Mouse (Mus musculus) CH12.LX (cell line): ENCODE results near the gene Gm17087. TPM values are rescaled to one million over a fixed set of nuclear protein-coding genes. Genes with fewer than 3 reads are reported as not detected.
A peak's percentile ranks its signal among the peaks of the same experiment; 100 is the strongest.

Experiments
- DNase-seq: peaks from one replicate; pipeline ENCODE4 v3.0.0-alpha.2; 2013; ENCODE audit errors: extremely low read depth
- H3K27ac ChIP-seq: 2 replicates; pipeline ENCODE4 v1.5.1; 2012; ENCODE audit warnings: low read depth, mild to moderate bottlenecking, control low read depth, moderate library complexity; ENCODE audit not compliant: insufficient read depth
- H3K27me3 ChIP-seq: replicated peaks from 2 replicates; pipeline ENCODE3; 2012; ENCODE audit warnings: inconsistent platforms
- H3K36me3 ChIP-seq, 2 experiments: replicated peaks in 1 of 2; 2 replicates each; pipeline versions ENCODE3 to v1.6.1; 2012; ENCODE audit warnings: inconsistent platforms in 1 of 2, low read length in 1 of 2, mild to moderate bottlenecking in 1 of 2, mixed read lengths in 1 of 2, moderate library complexity in 1 of 2; ENCODE audit not compliant: control insufficient read depth in 1 of 2, insufficient read depth in 1 of 2
- H3K4me1 ChIP-seq, 2 experiments: 2 replicates each; pipeline ENCODE4 v1.6.1; 2012; ENCODE audit warnings: inconsistent platforms in 1 of 2, moderate library complexity in 1 of 2; ENCODE audit not compliant: insufficient read depth in 2 of 2, control insufficient read depth in 1 of 2
- H3K4me2 ChIP-seq: 2 replicates; pipeline ENCODE4 v1.6.1; 2012; ENCODE audit warnings: low read depth, mild to moderate bottlenecking, control low read depth; ENCODE audit not compliant: poor library complexity, insufficient read depth, severe bottlenecking
- H3K4me3 ChIP-seq, 3 experiments: fragments of 150-350 bp in 1 of 3; sonication (generic) in 1 of 3; replicated peaks in 1 of 3; 2 replicates each; pipeline versions ENCODE3 to v1.5.1; 2011 to 2012; ENCODE audit warnings: low read depth in 2 of 3, low read length in 2 of 3, mild to moderate bottlenecking in 2 of 3, moderate library complexity in 2 of 3, control low read depth in 1 of 3, improper control_type of control experiment in 1 of 3, inconsistent platforms in 1 of 3, mixed read lengths in 1 of 3; ENCODE audit not compliant: poor library complexity in 1 of 3
- H3K79me2 ChIP-seq: replicated peaks from 2 replicates; pipeline ENCODE4 v1.6.1; 2012; ENCODE audit warnings: mild to moderate bottlenecking, moderate library complexity; ENCODE audit not compliant: control insufficient read depth, poor library complexity, insufficient read depth, severe bottlenecking; ENCODE audit errors: extremely low read depth
- H3K9ac ChIP-seq: 2 replicates; pipeline ENCODE4 v1.6.1; 2012; ENCODE audit warnings: low read depth, mild to moderate bottlenecking, control low read depth, moderate library complexity; ENCODE audit not compliant: insufficient read depth
- H3K9me3 ChIP-seq: replicated peaks from 2 replicates; pipeline ENCODE3; 2012; ENCODE audit warnings: low read length, inconsistent platforms, mixed read lengths
- BHLHE40 ChIP-seq: IDR thresholded peaks from 2 replicates; pipeline ENCODE4 v1.6.1; 2011; ENCODE audit warnings: mild to moderate bottlenecking, low read depth, low read length, improper control_type of control experiment
- CHD1 ChIP-seq: IDR thresholded peaks from 2 replicates; pipeline ENCODE4 v1.6.1; 2012; ENCODE audit warnings: low read depth, low read length, improper control_type of control experiment, inconsistent platforms
- CHD2 ChIP-seq: IDR thresholded peaks from 2 replicates; pipeline ENCODE4 v1.6.1; 2011; ENCODE audit warnings: low read length, improper control_type of control experiment
- CTCF ChIP-seq, 2 experiments: IDR thresholded peaks in 1 of 2; conservative IDR thresholded peaks in 1 of 2; 2 replicates each; pipeline ENCODE4 v1.5.1; 2011 to 2012; ENCODE audit warnings: low read depth in 2 of 2, low read length in 2 of 2, improper control_type of control experiment in 1 of 2, inconsistent platforms in 1 of 2, mild to moderate bottlenecking in 1 of 2, moderate library complexity in 1 of 2
- ETS1 ChIP-seq: conservative IDR thresholded peaks from 2 replicates; pipeline ENCODE4 v1.6.1; 2012; ENCODE audit warnings: low read depth, mild to moderate bottlenecking, inconsistent platforms, low read length, improper control_type of control experiment, moderate library complexity
- GABPA ChIP-seq: IDR thresholded peaks from 2 replicates; pipeline ENCODE4 v1.6.1; 2012; ENCODE audit warnings: low read depth, low read length, improper control_type of control experiment, inconsistent platforms; ENCODE audit not compliant: insufficient replicate concordance
- JUN ChIP-seq: IDR thresholded peaks from 2 replicates; pipeline ENCODE4 v1.6.1; 2011; ENCODE audit warnings: low read depth, mild to moderate bottlenecking, low read length, improper control_type of control experiment, moderate library complexity; ENCODE audit not compliant: insufficient read depth
- JUND ChIP-seq: conservative IDR thresholded peaks from 2 replicates; pipeline ENCODE4 v1.6.1; 2011; ENCODE audit warnings: low read depth, low read length, improper control_type of control experiment
- KAT2A ChIP-seq: IDR thresholded peaks from 2 replicates; pipeline ENCODE4 v1.6.1; 2012; ENCODE audit warnings: low read length, improper control_type of control experiment, inconsistent platforms; ENCODE audit not compliant: insufficient replicate concordance
- MAFK ChIP-seq: IDR thresholded peaks from 2 replicates; pipeline ENCODE4 v1.6.1; 2011; ENCODE audit warnings: low read length, improper control_type of control experiment; ENCODE audit not compliant: insufficient replicate concordance
- MYC ChIP-seq: IDR thresholded peaks from 2 replicates; pipeline ENCODE4 v1.6.1; 2011; ENCODE audit warnings: low read depth, mild to moderate bottlenecking, improper control_type of control experiment, low read length
- NRF1 ChIP-seq: IDR thresholded peaks from 2 replicates; pipeline ENCODE4 v1.6.1; 2014; ENCODE audit warnings: low read depth, mild to moderate bottlenecking, inconsistent platforms, low read length, improper control_type of control experiment, moderate library complexity
- PAX5 ChIP-seq: IDR thresholded peaks from 2 replicates; pipeline ENCODE4 v1.6.1; 2012; ENCODE audit warnings: low read length, inconsistent platforms, mixed read lengths
- POLR2AphosphoS2 ChIP-seq: IDR thresholded peaks from 2 replicates; pipeline ENCODE4 v1.6.1; 2011; ENCODE audit warnings: low read depth, low read length, improper control_type of control experiment
- TBP ChIP-seq: conservative IDR thresholded peaks from 2 replicates; pipeline ENCODE4 v1.6.1; 2011; ENCODE audit warnings: low read depth, low read length, improper control_type of control experiment
- UBTF ChIP-seq: IDR thresholded peaks from 2 replicates; pipeline ENCODE4 v1.6.1; 2012; ENCODE audit warnings: low read depth, mild to moderate bottlenecking, inconsistent platforms, low read length, improper control_type of control experiment, moderate library complexity
- USF2 ChIP-seq: conservative IDR thresholded peaks from 2 replicates; pipeline ENCODE4 v1.6.1; 2011; ENCODE audit warnings: low read depth, low read length, improper control_type of control experiment
- ZC3H11A ChIP-seq: IDR thresholded peaks from 2 replicates; pipeline ENCODE4 v1.6.1; 2012; ENCODE audit warnings: low read depth, mild to moderate bottlenecking, inconsistent platforms, low read length, improper control_type of control experiment
- ZKSCAN1 ChIP-seq: IDR thresholded peaks from 2 replicates; pipeline ENCODE4 v1.6.1; 2012; ENCODE audit warnings: low read depth, inconsistent platforms, low read length, improper control_type of control experiment, borderline replicate concordance
- ZMIZ1 ChIP-seq: IDR thresholded peaks from 2 replicates; pipeline ENCODE4 v1.6.1; 2012; ENCODE audit warnings: low read depth, mild to moderate bottlenecking, inconsistent platforms, low read length, improper control_type of control experiment
- ZNF384 ChIP-seq: IDR thresholded peaks from 2 replicates; pipeline ENCODE4 v1.6.1; 2012; ENCODE audit warnings: low read depth, low read length, improper control_type of control experiment, inconsistent platforms
- dilution Hi-C: fragments of 300-500 bp; cut with MboI; formaldehyde crosslinking; loops from 2 replicates; pipeline ENCODE4 v1.14.3; 2020; ENCODE audit warnings: low sequenced_read_pairs; ENCODE audit not compliant: extremely low pct_unique_long_range_greater_than_20kb, extremely low pct_ligation_motif_present
- in situ Hi-C: fragments of 300-500 bp; cut with MboI; formaldehyde crosslinking; loops from 3 replicates; pipeline ENCODE4 v1.14.3; 2019; ENCODE audit warnings: low sequenced_read_pairs, low pct_ligation_motif_present, low pct_unique_long_range_greater_than_20kb, mixed read lengths
- polyA plus RNA-seq: library from polyadenylated mRNA; unstranded; fragments of >175 nt; gene quantifications from 2 replicates; pipeline ENCODE4 v1.2.1, GENCODE M21; 2012; ENCODE audit warnings: low read depth; ENCODE audit not compliant: insufficient read length
- total RNA-seq, 2 experiments: library from RNA; depleted of rRNA; stranded (reverse); fragments of 300-350 nt in 1 of 2; fragments of >200 nt in 1 of 2; gene quantifications; 2 replicates each; pipeline ENCODE4 v1.2.3; 2012 to 2014

Gene Gm17087
- total and polyA plus RNA-seq, 3 experiments, result 1.2 TPM; not detected in 2

- no peak overlapping the region for H3K4me2 ChIP-seq
- TF ChIP-seq ZMIZ1 (no peak), BHLHE40 (no peak), ETS1 (no peak), MAFK (no peak), CHD2 (no peak)
- H3K4me1 ChIP-seq, result peaks cover 5 to 8% of the 10 kb centered on the region in 2 experiments
- peaks cover 50% of the 10 kb centered on the region for H3K27me3 ChIP-seq
- H3K9ac ChIP-seq, result no peak overlapping the region
- H3K9me3 ChIP-seq, result no peaks in the 10 kb centered on the region
- H3K36me3 ChIP-seq, result no peaks in the 10 kb centered on the region
- no peak overlapping the region for H3K4me3 ChIP-seq
- dilution Hi-C loops (no loop called here), in situ Hi-C loops (no loop called here)
- no peaks in the 10 kb centered on the region for H3K79me2 ChIP-seq
- no peak overlapping the region for H3K27ac ChIP-seq
- DNase-seq, result no peak
Measured at GRCm38 (mm10) chr17:8525971-8526740, 40.6 kb downstream of the Gm17087 start.

GRCm38 (mm10) chr17:8525225-8525721, 41.5 kb downstream of the Gm17087 start, which contains the start of gene Pde10a:
TSS of gene Pde10a (plus strand) at chr17:8525372.
- no peak for DNase-seq
- Histone ChIP-seq H3K27ac (no peak within 1 kb of the TSS), H3K79me2 (no peaks in the 10 kb centered on the region), H3K27me3 (peaks cover 59% of the 10 kb centered on the region), H3K4me1 (peaks cover 5 to 8% of the 10 kb centered on the region in 2 experiments), H3K36me3 (no peaks in the 10 kb centered on the region), H3K9ac (no peak within 1 kb of the TSS), H3K4me2 (peak within 1 kb of the TSS; percentile 90), H3K4me3 (peak within 1 kb of the TSS in 1 of 3 experiments; percentile 19), H3K9me3 (no peaks in the 10 kb centered on the region)
- TF ChIP-seq ZKSCAN1 (no peak), CHD1 (no peak), ZC3H11A (no peak), MAFK (no peak), JUN (no peak), TBP (no peak), BHLHE40 (no peak), UBTF (no peak), USF2 (no peak), MYC (no peak), POLR2AphosphoS2 (no peak), PAX5 (no peak), KAT2A (no peak), JUND (no peak), CTCF (conservative IDR thresholded peaks at IDR 0.05 in 1 of 2, IDR thresholded peaks at IDR 0.05 in 1 of 2; ENCODE audit: low read depth in 2 of 2, low read length in 2 of 2) (no peak), ZNF384 (no peak), NRF1 (no peak), GABPA (no peak)
- dilution Hi-C loops (no loop called here), in situ Hi-C loops (no loop called here)
